Mouse (Mus musculus) kidney, adult 2 months (tissue): ENCODE results near the gene Faf1.

Source experiments
- CTCF ChIP-seq: fragments of 200-500 bp; conservative IDR thresholded peaks from 2 replicates; pipeline ENCODE4 v1.5.1; 2011; ENCODE audit warnings: low read depth, mild to moderate bottlenecking, control low read depth, low read length, moderate library complexity, mixed read lengths; ENCODE audit not compliant: insufficient read depth, insufficient read length
- POLR2A ChIP-seq: fragments of 200-500 bp; IDR thresholded peaks from one replicate; pipeline ENCODE4 v1.6.1; 2011; ENCODE audit warnings: low read depth, low read length, control low read depth

DNA sequence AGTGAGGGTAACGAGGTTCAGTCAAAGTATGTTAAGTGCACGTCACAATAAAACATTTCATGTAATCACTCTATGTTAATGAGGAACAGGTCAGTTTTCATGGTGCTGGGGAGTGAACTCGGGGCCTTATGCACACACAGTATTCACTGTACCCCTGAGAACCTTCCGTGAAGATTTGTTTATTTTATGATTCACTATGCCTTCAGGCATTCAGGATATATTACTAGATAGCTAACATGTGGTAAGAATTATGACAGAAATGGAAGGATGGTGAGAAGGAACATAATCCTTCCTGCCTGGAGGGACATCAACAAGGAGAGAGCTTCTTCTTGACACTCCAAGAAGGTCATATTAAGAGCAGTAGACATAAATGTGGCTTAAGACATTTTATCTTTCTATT lies 29.1 kb upstream of the Faf1 start:
- TF ChIP-seq CTCF (no peak), POLR2A (no peak)
